Mouse (Mus musculus): ENCODE measurements at regions not wholly inside any gene's neighbourhood (a gene's known extent, or its start where the extent isn't known, plus 50 kb on each side); places are given as distances from the start of the nearest gene placed in this dataset.
A peak's percentile ranks its signal among the peaks of the same experiment; 100 is the strongest.

GRCm38 (mm10) chr12:54382061-54382460 is 178.4 kb upstream of the Egln3 start:
- no peaks in the 10 kb centered on the region for H3K36me3 ChIP-seq (ENCODE audit: control insufficient read depth, insufficient read depth, low read length)
- 71% methylated on average over 6 of the region's 6 CpGs for WGBS
- TF ChIP-seq CTCF (IDR thresholded peaks at IDR 0.05; ENCODE audit: extremely low read depth, insufficient read length, insufficient replicate concordance, low read depth, low read length) (no peak), POLR2A (IDR thresholded peaks at IDR 0.05; ENCODE audit: low read depth, low read length) (no peak)

GRCm38 (mm10) chr12:54380322-54380721 is 176.7 kb upstream of the Egln3 start:
- Histone ChIP-seq H3K27me3 (ENCODE audit: control insufficient read depth, insufficient read depth, low read length) (no peaks in the 10 kb centered on the region), H3K4me1 (ENCODE audit: control insufficient read depth, insufficient read depth, insufficient read length, low read length) (peaks cover 5% of the 10 kb centered on the region; the same call in 1 of the 2 replicates), H3K27ac (ENCODE audit: insufficient read depth, low read depth, low read length) (no peak overlapping the region), H3K36me3 (ENCODE audit: control insufficient read depth, insufficient read depth, low read length) (no peaks in the 10 kb centered on the region), H3K4me3 (ENCODE audit: low read depth, low read length) (no peak overlapping the region)
- TF ChIP-seq CTCF (IDR thresholded peaks at IDR 0.05; ENCODE audit: extremely low read depth, insufficient read length, insufficient replicate concordance, low read depth, low read length) (no peak), POLR2A (IDR thresholded peaks at IDR 0.05; ENCODE audit: low read depth, low read length) (no peak)
- WGBS, result 89% methylated on average over 5 of the region's 5 CpGs

More at GRCm38 (mm10) chr12:54382061-54382460, 178.4 kb upstream of the Egln3 start:
- peaks cover 5% of the 10 kb centered on the region; the same call in 1 of the 2 replicates for H3K4me1 ChIP-seq (ENCODE audit: control insufficient read depth, insufficient read depth, insufficient read length, low read length)
- no peaks in the 10 kb centered on the region for H3K27me3 ChIP-seq (ENCODE audit: control insufficient read depth, insufficient read depth, low read length)
- H3K4me3 ChIP-seq (ENCODE audit: low read depth, low read length), result no peak overlapping the region
- H3K27ac ChIP-seq (ENCODE audit: insufficient read depth, low read depth, low read length), result no peak overlapping the region

- Histone ChIP-seq H3K27ac (ENCODE audit: insufficient read depth, low read depth, low read length) (peak overlapping the region; percentile 70), H3K27me3 (ENCODE audit: control insufficient read depth, insufficient read depth, low read length) (no peaks in the 10 kb centered on the region), H3K4me1 (ENCODE audit: control insufficient read depth, insufficient read depth, insufficient read length, low read length) (peaks cover 13% of the 10 kb centered on the region; the same call in 1 of the 2 replicates), H3K4me3 (ENCODE audit: low read depth, low read length) (no peak overlapping the region), H3K36me3 (ENCODE audit: control insufficient read depth, insufficient read depth, low read length) (no peaks in the 10 kb centered on the region)
- 34% methylated on average over 2 of the region's 2 CpGs for WGBS
- TF ChIP-seq POLR2A (IDR thresholded peaks at IDR 0.05; ENCODE audit: low read depth, low read length) (no peak), CTCF (IDR thresholded peaks at IDR 0.05; ENCODE audit: extremely low read depth, insufficient read length, insufficient replicate concordance, low read depth, low read length) (no peak)
Measured at GRCm38 (mm10) chr12:54378576-54378975, 174.9 kb upstream of the Egln3 start.

- no peak overlapping the region for H3K4me3 ChIP-seq (ENCODE audit: low read depth, low read length)
- TF ChIP-seq CTCF (IDR thresholded peaks at IDR 0.05; ENCODE audit: extremely low read depth, insufficient read length, insufficient replicate concordance, low read depth, low read length), result no peak
- TF ChIP-seq POLR2A (IDR thresholded peaks at IDR 0.05; ENCODE audit: low read depth, low read length), result no peak
- H3K36me3 ChIP-seq (ENCODE audit: control insufficient read depth, insufficient read depth, low read length), result no peaks in the 10 kb centered on the region
- WGBS, result 35% methylated on average over 4 of the region's 4 CpGs
- H3K4me1 ChIP-seq (ENCODE audit: control insufficient read depth, insufficient read depth, insufficient read length, low read length), result peaks cover 23% of the 10 kb centered on the region; the same call in 1 of the 2 replicates
- no peaks in the 10 kb centered on the region for H3K27me3 ChIP-seq (ENCODE audit: control insufficient read depth, insufficient read depth, low read length)
- H3K27ac ChIP-seq (ENCODE audit: insufficient read depth, low read depth, low read length), result peak overlapping the region; percentile 89
Measured at GRCm38 (mm10) chr12:54374060-54374459, 170.4 kb upstream of the Egln3 start.

GRCm38 (mm10) chr12:54369217-54369616 is 165.6 kb upstream of the Egln3 start:
- peaks cover 16% of the 10 kb centered on the region; the same call in 1 of the 2 replicates for H3K4me1 ChIP-seq (ENCODE audit: control insufficient read depth, insufficient read depth, insufficient read length, low read length)
- WGBS, result 61% methylated on average over 5 of the region's 5 CpGs
- no peaks in the 10 kb centered on the region for H3K36me3 ChIP-seq (ENCODE audit: control insufficient read depth, insufficient read depth, low read length)
- H3K27me3 ChIP-seq (ENCODE audit: control insufficient read depth, insufficient read depth, low read length), result no peaks in the 10 kb centered on the region
- H3K27ac ChIP-seq (ENCODE audit: insufficient read depth, low read depth, low read length), result no peak overlapping the region
- no peak overlapping the region for H3K4me3 ChIP-seq (ENCODE audit: low read depth, low read length)
- no peak for TF ChIP-seq POLR2A (IDR thresholded peaks at IDR 0.05; ENCODE audit: low read depth, low read length)

- Histone ChIP-seq H3K36me3 (ENCODE audit: control insufficient read depth, insufficient read depth, low read length) (no peaks in the 10 kb centered on the region), H3K4me3 (ENCODE audit: low read depth, low read length) (no peak overlapping the region), H3K4me1 (ENCODE audit: control insufficient read depth, insufficient read depth, insufficient read length, low read length) (peaks cover 9% of the 10 kb centered on the region; the same call in 1 of the 2 replicates), H3K27ac (ENCODE audit: insufficient read depth, low read depth, low read length) (no peak overlapping the region), H3K27me3 (ENCODE audit: control insufficient read depth, insufficient read depth, low read length) (no peaks in the 10 kb centered on the region)
- TF ChIP-seq CTCF (IDR thresholded peaks at IDR 0.05; ENCODE audit: extremely low read depth, insufficient read length, insufficient replicate concordance, low read depth, low read length) (no peak), POLR2A (IDR thresholded peaks at IDR 0.05; ENCODE audit: low read depth, low read length) (no peak)
- 91% methylated on average over 11 of the region's 11 CpGs for WGBS
Measured at GRCm38 (mm10) chr12:54364381-54365095, 160.9 kb upstream of the Egln3 start.

- Histone ChIP-seq H3K27ac (ENCODE audit: insufficient read depth, low read depth, low read length) (peak overlapping the region; percentile 52), H3K36me3 (ENCODE audit: control insufficient read depth, insufficient read depth, low read length) (no peaks in the 10 kb centered on the region), H3K4me3 (ENCODE audit: low read depth, low read length) (no peak overlapping the region), H3K27me3 (ENCODE audit: control insufficient read depth, insufficient read depth, low read length) (no peaks in the 10 kb centered on the region), H3K4me1 (ENCODE audit: control insufficient read depth, insufficient read depth, insufficient read length, low read length) (peaks cover 9% of the 10 kb centered on the region; the same call in 1 of the 2 replicates)
- TF ChIP-seq CTCF (IDR thresholded peaks at IDR 0.05; ENCODE audit: extremely low read depth, insufficient read length, insufficient replicate concordance, low read depth, low read length) (no peak), POLR2A (IDR thresholded peaks at IDR 0.05; ENCODE audit: low read depth, low read length) (no peak)
- WGBS, result 34% methylated on average over 4 of the region's 4 CpGs
Measured at GRCm38 (mm10) chr12:54361762-54362161, 158.1 kb upstream of the Egln3 start.
